Mouse (Mus musculus) small intestine, adult 10 weeks (tissue): ENCODE results near the gene Rps12-ps3. TPM values are rescaled to one million over a fixed set of nuclear protein-coding genes. Genes with fewer than 3 reads are reported as not detected.

Experiments
- polyA plus RNA-seq: library from polyadenylated mRNA; stranded (reverse); fragments of 350-450 nt; fragmentation: Illumina TruSeq; extraction: RNeasy Lipid Tissue Mini Kit (QIAGEN cat#74804); gene quantifications from one replicate; pipeline ENCODE4 v1.2.3, GENCODE M21; 2014; ENCODE audit warnings: low replicate concordance

Rps12-ps3 gene
- polyA plus RNA-seq = not detected

GRCm38 (mm10) chr19:59321990-59322389 is at the start of gene Rps12-ps3:
Gene Rps12-ps3, plus strand, starts transcription at chr19:59322290.

GRCm38 (mm10) chr19:59345658-59346283 is 23.7 kb downstream of the Rps12-ps3 start, which contains the start of gene Pdzd8:
Gene Pdzd8, minus strand, starts transcription at chr19:59345780.

Other genes starting within 250 kb of the Rps12-ps3 start
- 34.3 TPM for gene Shtn1, start 246.2 kb upstream of the Rps12-ps3 start, polyA plus RNA-seq
- not detected for gene Vax1, start 152.2 kb upstream of the Rps12-ps3 start, polyA plus RNA-seq
- gene Kcnk18, start 103.1 kb upstream of the Rps12-ps3 start, polyA plus RNA-seq = not detected
- 2.7 TPM for gene Slc18a2, start 61.4 kb upstream of the Rps12-ps3 start, polyA plus RNA-seq
- 85.4 TPM for gene Pdzd8, start 23.5 kb downstream of the Rps12-ps3 start, polyA plus RNA-seq
- gene Emx2, start 136.1 kb downstream of the Rps12-ps3 start, polyA plus RNA-seq = not detected